Mouse (Mus musculus): ENCODE measurements around the gene Hoxa6. TPM values are rescaled to one million over a fixed set of nuclear protein-coding genes. Genes with fewer than 3 reads are reported as not detected.
A peak's percentile ranks its signal among the peaks of the same experiment; 100 is the strongest.

Gene Hoxa6
- polyA plus RNA-seq, 1 experiment = not detected

DNA sequence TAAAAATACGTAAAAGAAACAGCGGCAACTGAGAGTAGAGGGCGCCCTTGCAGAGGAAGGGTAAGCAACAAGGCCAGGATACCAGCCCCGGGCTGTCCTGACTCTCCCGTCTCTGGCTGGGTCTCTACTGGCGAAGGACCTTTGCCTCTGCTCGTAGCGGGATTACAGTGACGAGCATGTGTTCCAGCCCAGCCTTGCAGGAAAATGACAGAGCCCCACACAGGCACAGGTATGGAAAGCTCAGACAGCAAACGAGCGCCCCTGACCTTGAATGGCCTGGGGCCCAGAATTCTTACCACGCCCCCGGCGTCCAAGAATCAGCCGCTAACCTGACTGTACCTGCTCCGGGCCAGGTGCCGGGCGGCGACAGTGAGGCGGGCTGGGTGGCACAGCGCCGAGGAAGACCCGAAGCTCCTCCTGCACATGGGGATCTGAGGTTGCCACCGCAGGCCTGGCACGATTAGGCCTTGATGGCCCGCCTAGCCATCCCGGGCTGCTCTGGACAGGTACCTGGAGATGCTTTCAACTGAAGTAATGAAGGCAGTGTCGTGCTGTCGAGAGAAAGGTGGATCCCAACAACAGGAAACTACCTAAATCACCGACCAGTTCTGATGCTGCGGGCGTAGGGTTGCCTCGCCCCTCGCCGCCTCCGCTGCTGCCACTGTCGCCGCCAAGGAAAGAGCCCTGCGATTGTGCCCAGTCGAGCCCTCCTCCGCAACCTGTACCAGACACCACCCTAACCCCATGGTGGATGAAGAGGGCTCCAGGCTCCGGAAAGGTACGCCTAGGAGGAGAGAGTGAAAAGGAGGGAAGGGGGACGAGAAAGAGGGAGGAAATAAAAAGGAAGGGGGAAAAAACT, 21.3 kb upstream of the Hoxa6 start:
- H3K27ac ChIP-seq (ENCODE audit: insufficient read depth, low read length) = no peak overlapping the region
- TF ChIP-seq CTCF (IDR thresholded peaks at IDR 0.05; ENCODE audit: low read depth, low read length) (peak; percentile 14), POLR2A (IDR thresholded peaks at IDR 0.05; ENCODE audit: insufficient read depth, low read length) (no peak)
- H3K4me1 ChIP-seq (ENCODE audit: control insufficient read depth, insufficient read depth, low read length) = no peaks in the 10 kb centered on the region
- peaks cover 71% of the 10 kb centered on the region for H3K27me3 ChIP-seq (ENCODE audit: control insufficient read depth, insufficient read depth, low read length, poor library complexity, severe bottlenecking)
- peak overlapping the region; percentile 25 for H3K4me3 ChIP-seq (ENCODE audit: low read depth, low read length)
- no peak overlapping the region for H3K9ac ChIP-seq (ENCODE audit: low read depth, poor library complexity, severe bottlenecking)
- no peaks in the 10 kb centered on the region for H3K36me3 ChIP-seq (ENCODE audit: control insufficient read depth, insufficient read depth, low read length, poor library complexity, severe bottlenecking)
- no peaks in the 10 kb centered on the region for H3K9me3 ChIP-seq (replicated peaks; ENCODE audit: control insufficient read depth, insufficient read depth, low read length, poor library complexity, severe bottlenecking)

DNA sequence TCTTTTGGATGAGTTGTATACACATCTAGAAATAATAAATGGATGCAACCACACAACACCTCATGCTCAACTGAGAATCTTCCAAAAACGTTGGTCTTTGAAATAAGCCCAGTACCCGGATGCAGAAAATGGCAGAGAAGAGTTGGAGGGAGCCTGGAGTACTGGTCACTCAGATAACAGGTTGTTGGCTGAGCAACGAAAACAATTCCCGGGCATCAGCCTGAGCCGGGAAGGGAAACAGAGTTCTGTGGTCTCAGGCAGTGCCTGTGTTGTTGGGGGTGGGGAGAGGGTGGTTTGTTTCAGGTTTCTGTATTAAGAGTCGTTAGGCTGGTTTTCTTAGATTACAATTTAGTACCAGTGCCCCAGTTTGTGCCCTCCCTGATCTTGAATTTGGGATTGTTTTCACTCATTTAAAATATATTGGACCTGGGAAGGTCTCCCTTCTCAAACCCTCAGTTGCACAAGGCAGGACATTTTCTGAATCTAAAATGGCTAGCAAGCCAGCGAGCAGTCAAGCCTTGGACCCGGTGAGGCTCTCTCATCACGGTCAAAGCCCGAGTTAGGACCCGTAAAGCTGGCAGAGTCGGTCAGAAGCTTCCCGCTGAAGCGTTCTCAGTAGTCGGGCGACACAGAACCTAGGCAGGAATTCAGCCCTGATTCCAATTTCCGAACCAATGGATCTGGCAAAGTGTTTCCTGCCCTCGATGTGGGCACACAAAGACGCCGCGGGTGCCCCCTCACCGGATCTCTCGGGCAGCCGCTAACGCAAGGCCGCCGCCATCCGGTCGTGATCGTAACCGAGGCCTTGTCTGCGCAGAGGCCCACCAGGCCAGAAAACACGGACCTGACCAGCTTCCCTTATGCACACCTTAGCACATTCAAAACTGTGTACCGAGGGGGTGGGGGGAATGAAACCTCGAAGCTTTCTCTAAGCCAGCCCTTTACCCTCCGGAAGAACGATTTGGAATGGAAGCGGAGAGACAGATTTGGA, 20.2 kb upstream of the Hoxa6 start:
- Histone ChIP-seq H3K4me3 (ENCODE audit: low read depth, low read length) (no peak overlapping the region), H3K9ac (ENCODE audit: low read depth, poor library complexity, severe bottlenecking) (no peak overlapping the region), H3K27ac (ENCODE audit: insufficient read depth, low read length) (no peak overlapping the region), H3K9me3 (replicated peaks; ENCODE audit: control insufficient read depth, insufficient read depth, low read length, poor library complexity, severe bottlenecking) (no peaks in the 10 kb centered on the region), H3K36me3 (ENCODE audit: control insufficient read depth, insufficient read depth, low read length, poor library complexity, severe bottlenecking) (no peaks in the 10 kb centered on the region), H3K27me3 (ENCODE audit: control insufficient read depth, insufficient read depth, low read length, poor library complexity, severe bottlenecking) (peaks cover 71% of the 10 kb centered on the region), H3K4me1 (ENCODE audit: control insufficient read depth, insufficient read depth, low read length) (no peaks in the 10 kb centered on the region)
- TF ChIP-seq EP300 (IDR thresholded peaks at IDR 0.05; ENCODE audit: insufficient read depth, low read depth, low read length) (no peak), CTCF (IDR thresholded peaks at IDR 0.05; ENCODE audit: low read depth, low read length) (no peak), POLR2A (IDR thresholded peaks at IDR 0.05; ENCODE audit: insufficient read depth, low read length) (no peak)

DNA sequence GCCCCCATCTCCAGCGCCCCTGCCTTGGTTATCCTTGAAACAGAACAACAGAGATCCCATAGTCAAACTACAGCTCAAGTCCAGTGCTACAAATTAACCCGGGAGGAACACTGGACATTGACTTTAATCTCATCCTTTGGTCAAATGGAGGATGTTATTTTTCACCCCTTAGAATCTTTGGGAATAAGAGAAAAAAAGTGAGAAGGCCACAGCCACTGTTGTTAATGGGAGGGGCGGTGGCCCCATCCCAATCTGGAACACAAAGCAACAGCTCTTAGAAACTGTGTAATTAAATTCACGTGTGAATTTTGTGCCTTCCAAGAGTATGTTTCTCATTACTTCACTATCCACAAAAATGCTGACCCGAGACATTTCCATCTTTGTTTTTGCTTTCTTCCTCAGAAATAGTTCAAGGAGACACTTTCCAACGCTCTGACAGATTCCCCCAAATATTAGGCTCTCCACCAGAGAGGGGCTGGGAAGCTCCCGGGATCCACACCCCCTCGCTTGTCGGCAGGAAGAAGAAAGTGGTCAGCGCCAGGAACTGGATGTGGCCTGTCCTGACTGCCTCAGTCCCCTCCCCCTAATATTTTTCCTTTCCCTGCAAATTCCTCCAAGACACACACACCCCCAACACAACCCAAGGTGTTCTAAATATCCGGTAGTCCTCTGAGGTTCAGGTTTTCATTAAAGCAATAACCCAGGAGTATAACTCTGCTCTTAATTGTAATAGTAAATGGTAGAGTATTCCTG, 19.1 kb upstream of the Hoxa6 start:
- Histone ChIP-seq H3K9me3 (replicated peaks; ENCODE audit: control insufficient read depth, insufficient read depth, low read length, poor library complexity, severe bottlenecking) (no peaks in the 10 kb centered on the region), H3K9ac (ENCODE audit: low read depth, poor library complexity, severe bottlenecking) (no peak overlapping the region), H3K27me3 (ENCODE audit: control insufficient read depth, insufficient read depth, low read length, poor library complexity, severe bottlenecking) (peaks cover 62% of the 10 kb centered on the region), H3K36me3 (ENCODE audit: control insufficient read depth, insufficient read depth, low read length, poor library complexity, severe bottlenecking) (no peaks in the 10 kb centered on the region), H3K27ac (ENCODE audit: insufficient read depth, low read length) (no peak overlapping the region), H3K4me1 (ENCODE audit: control insufficient read depth, insufficient read depth, low read length) (no peaks in the 10 kb centered on the region), H3K4me3 (ENCODE audit: low read depth, low read length) (no peak overlapping the region)
- no peak for TF ChIP-seq EP300 (IDR thresholded peaks at IDR 0.05; ENCODE audit: insufficient read depth, low read depth, low read length)
- no peak for TF ChIP-seq POLR2A (IDR thresholded peaks at IDR 0.05; ENCODE audit: insufficient read depth, low read length)
- TF ChIP-seq CTCF (IDR thresholded peaks at IDR 0.05; ENCODE audit: low read depth, low read length) = no peak

DNA sequence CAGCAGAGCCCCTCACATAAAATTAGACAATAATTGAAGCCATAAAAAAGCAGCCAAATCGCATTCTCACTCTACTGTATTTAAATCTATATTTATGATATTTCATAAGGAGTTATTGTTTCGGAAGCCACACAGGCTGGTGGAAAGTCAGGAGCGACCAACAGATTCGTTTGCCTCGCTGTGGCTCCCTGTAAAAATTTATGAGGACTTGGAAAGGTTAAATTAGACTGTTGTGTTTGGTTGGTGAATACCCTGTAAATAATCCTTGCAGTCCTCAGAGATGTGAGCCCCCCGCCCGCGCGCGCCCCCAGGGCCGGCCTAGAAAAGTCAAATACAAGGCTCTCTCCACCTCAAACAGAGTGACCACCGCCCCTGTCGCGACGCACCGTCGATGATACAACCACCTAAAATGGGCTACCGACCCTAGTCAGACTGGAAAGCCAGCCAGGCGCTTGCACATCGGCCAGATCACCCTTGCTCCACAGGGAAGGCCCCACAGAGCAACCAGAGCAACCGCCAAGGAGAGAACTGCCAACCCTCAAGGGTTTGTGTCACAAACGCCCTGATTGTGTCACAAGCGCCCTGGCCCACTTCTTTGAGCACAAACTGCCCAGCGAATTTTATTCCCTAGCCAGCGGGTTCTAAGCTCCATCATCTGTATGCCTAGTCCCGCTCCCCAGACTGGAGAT, 18.2 kb upstream of the Hoxa6 start:
- Histone ChIP-seq H3K4me3 (ENCODE audit: low read depth, low read length) (no peak overlapping the region), H3K9me3 (replicated peaks; ENCODE audit: control insufficient read depth, insufficient read depth, low read length, poor library complexity, severe bottlenecking) (no peaks in the 10 kb centered on the region), H3K36me3 (ENCODE audit: control insufficient read depth, insufficient read depth, low read length, poor library complexity, severe bottlenecking) (no peaks in the 10 kb centered on the region), H3K27me3 (ENCODE audit: control insufficient read depth, insufficient read depth, low read length, poor library complexity, severe bottlenecking) (peaks cover 62% of the 10 kb centered on the region), H3K4me1 (ENCODE audit: control insufficient read depth, insufficient read depth, low read length) (no peaks in the 10 kb centered on the region), H3K9ac (ENCODE audit: low read depth, poor library complexity, severe bottlenecking) (no peak overlapping the region), H3K27ac (ENCODE audit: insufficient read depth, low read length) (no peak overlapping the region)
- no peak for TF ChIP-seq POLR2A (IDR thresholded peaks at IDR 0.05; ENCODE audit: insufficient read depth, low read length)
- TF ChIP-seq EP300 (IDR thresholded peaks at IDR 0.05; ENCODE audit: insufficient read depth, low read depth, low read length) = no peak
- no peak for TF ChIP-seq CTCF (IDR thresholded peaks at IDR 0.05; ENCODE audit: low read depth, low read length)

Measured in ES-Bruce4 (cell line).